Comparison of ENCODE assay signal across 10 mouse cellular contexts in the genomic region with DNA sequence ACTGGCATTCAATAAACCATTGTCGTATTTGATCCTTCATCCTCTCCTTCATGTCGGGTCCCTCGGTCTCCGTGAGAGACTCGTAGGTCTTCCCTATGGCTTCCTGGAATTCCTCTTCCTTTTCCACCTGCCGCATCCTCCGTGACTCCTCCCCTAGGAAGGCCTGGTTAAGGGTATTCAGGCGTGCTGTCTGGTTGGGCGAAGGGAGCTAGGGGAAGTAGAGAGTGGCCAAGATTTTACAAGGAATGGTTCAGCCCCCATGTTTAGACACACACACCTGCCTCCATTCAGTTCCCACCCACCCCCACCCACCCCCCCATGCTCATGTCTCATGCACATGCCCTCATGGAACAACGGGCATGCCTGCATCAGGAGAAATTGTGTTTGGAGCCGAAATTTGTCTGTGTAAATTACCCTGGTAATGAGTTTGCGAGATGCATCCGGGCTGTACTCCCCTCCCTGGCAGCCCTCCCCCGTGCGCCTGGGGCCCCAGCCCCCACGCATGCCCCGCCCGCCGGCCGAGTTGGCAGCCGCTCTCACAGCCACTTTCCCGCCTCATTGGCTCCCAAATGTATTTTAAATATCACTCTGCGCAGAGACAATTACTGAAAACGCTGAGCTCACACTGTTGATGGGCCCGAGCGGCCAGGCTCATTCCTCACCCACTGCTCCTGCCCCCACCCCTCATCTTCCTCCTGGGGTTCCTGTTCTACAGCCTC. TPM values are rescaled to one million over a fixed set of nuclear protein-coding genes. Genes with fewer than 3 reads are reported as not detected.
DNase-seq lines count a peak whose midpoint lies in the region; ATAC-seq lines count a peak whose summit lies in the region.
"Had no signal": no experiment of that assay in that cellular context is flagged by ENCODE, and none has a peak within 500 bp of the region (broad histone marks: within the 10 kb centered on the region; RNA-seq: fewer than 3 reads in every experiment).

No protein-coding gene starts in this region.

- no peak for DNase-seq in heart, adult 8-10 months (ENCODE audit: low spot score)
- DNase-seq in embryonic facial prominence, embryonic 14.5 days (ENCODE audit: low spot score), result peak; percentile 76
- DNase-seq in left cerebral cortex, postnatal 10 days (ENCODE audit: extremely low spot score in 1 of 2, low spot score in 2 of 2), result peak; percentile 58 to 78
- DNase-seq in neural tube, embryonic 10.5 days (ENCODE audit: extremely low spot score, low spot score), result peak; percentile 42
- peak; percentile 55 for DNase-seq in thymus, postnatal 25 days

- H3K4me1 ChIP-seq in heart, embryonic 11.5 days (ENCODE audit: control insufficient read depth, insufficient read depth, low read length), result no peaks in the 10 kb centered on the region
- peaks cover 23% of the 10 kb centered on the region for H3K4me1 ChIP-seq in embryonic facial prominence, embryonic 14.5 days (ENCODE audit: control insufficient read depth, insufficient read depth, low read length)
- H3K4me1 ChIP-seq in hindbrain, embryonic 15.5 days (replicated peaks), result peaks cover 19% of the 10 kb centered on the region

- no peaks in the 10 kb centered on the region for H3K9me3 ChIP-seq in heart, embryonic 11.5 days (replicated peaks; ENCODE audit: control insufficient read depth, low read length)
- no peaks in the 10 kb centered on the region for H3K9me3 ChIP-seq in embryonic facial prominence, embryonic 14.5 days (ENCODE audit: control insufficient read depth, low read length)
- H3K9me3 ChIP-seq in hindbrain, embryonic 15.5 days, result no peaks in the 10 kb centered on the region

- H3K27ac ChIP-seq in heart, embryonic 11.5 days (ENCODE audit: low read depth, low read length), result no peak overlapping the region
- no peak overlapping the region for H3K27ac ChIP-seq in embryonic facial prominence, embryonic 14.5 days (replicated peaks; ENCODE audit: low read depth, low read length)
- peak overlapping the region; percentile 46 for H3K27ac ChIP-seq in hindbrain, embryonic 15.5 days (replicated peaks)

- peak overlapping the region; percentile 42 for H3K4me2 ChIP-seq in heart, embryonic 11.5 days
- H3K4me2 ChIP-seq in embryonic facial prominence, embryonic 14.5 days (ENCODE audit: low read depth, low read length), result peak overlapping the region; percentile 45
- peak overlapping the region; percentile 42 for H3K4me2 ChIP-seq in hindbrain, embryonic 15.5 days

- peaks cover 25% of the 10 kb centered on the region for H3K27me3 ChIP-seq in heart, embryonic 11.5 days (ENCODE audit: control insufficient read depth, insufficient read depth, low read length)
- H3K27me3 ChIP-seq in embryonic facial prominence, embryonic 14.5 days (replicated peaks; ENCODE audit: control insufficient read depth, insufficient read depth, low read length), result no peaks in the 10 kb centered on the region
- no peaks in the 10 kb centered on the region for H3K27me3 ChIP-seq in hindbrain, embryonic 15.5 days

- intact Hi-C loops in left cerebral cortex, postnatal 10 days (cut with DNase I), result no loop called here

- H3K4me3 ChIP-seq in heart, embryonic 11.5 days (ENCODE audit: low read depth, low read length), result no peak overlapping the region
- H3K4me3 ChIP-seq in embryonic facial prominence, embryonic 14.5 days (ENCODE audit: low read depth, low read length), result no peak overlapping the region
- no peak overlapping the region for H3K4me3 ChIP-seq in hindbrain, embryonic 15.5 days

- no peak overlapping the region for H3K9ac ChIP-seq in heart, embryonic 11.5 days (ENCODE audit: low read depth, low read length)
- H3K9ac ChIP-seq in embryonic facial prominence, embryonic 14.5 days (ENCODE audit: low read depth, low read length), result peak overlapping the region; percentile 45; the same call in 1 of the 2 replicates
- H3K9ac ChIP-seq in hindbrain, embryonic 15.5 days, result no peak overlapping the region

- no peaks in the 10 kb centered on the region for H3K36me3 ChIP-seq in heart, embryonic 11.5 days (ENCODE audit: control insufficient read depth, insufficient read depth, low read length)
- H3K36me3 ChIP-seq in embryonic facial prominence, embryonic 14.5 days (ENCODE audit: control insufficient read depth, insufficient read depth, low read length), result no peaks in the 10 kb centered on the region
- no peaks in the 10 kb centered on the region for H3K36me3 ChIP-seq in hindbrain, embryonic 15.5 days

- no peak; the same call in 1 of the 2 replicates for ATAC-seq in heart, embryonic 11.5 days (replicated peaks; ENCODE audit: insufficient number of reproducible peaks, low FRiP score, low TSS enrichment)
- peak; percentile 69 for ATAC-seq in embryonic facial prominence, embryonic 14.5 days (ENCODE audit: low read depth)
- peak; percentile 86 for ATAC-seq in hindbrain, embryonic 15.5 days (ENCODE audit: low FRiP score, low read depth)
- ATAC-seq in monocyte, adult 5-6 weeks (replicated peaks; ENCODE audit: insufficient number of reproducible peaks, low FRiP score, low TSS enrichment, poor library complexity, severe bottlenecking), result no peak

- WGBS in heart, embryonic 11.5 days (ENCODE audit: insufficient replicate concordance), result 34% methylated on average over 26 of the region's 26 CpGs
- 23% methylated on average over 25 of the region's 26 CpGs for WGBS in embryonic facial prominence, embryonic 14.5 days
- 18% methylated on average over 26 of the region's 26 CpGs for WGBS in hindbrain, embryonic 15.5 days

RNA-seq across cellular contexts. Expression of gene 4931409K22Rik, which starts 5.9 kb away (rescaled TPM):
- not detected in 2 replicates for polyA plus RNA-seq in heart, embryonic 11.5 days (2014; fragmentation: Nextera tagmentation; extraction: Ambion mirVana)
- not detected for total RNA-seq in heart, adult 8-10 months (2022)
- polyA plus RNA-seq in embryonic facial prominence, embryonic 14.5 days (2014; fragmentation: Nextera tagmentation; extraction: Ambion mirVana), result not detected in 2 replicates
- 0.10 and 0.18 TPM in 2 replicates for polyA plus RNA-seq in hindbrain, embryonic 15.5 days (2015; fragmentation: Nextera tagmentation; extraction: Ambion mirVana)
- not detected for total RNA-seq in left cerebral cortex, postnatal 10 days (2021)
- not detected in 3 replicates for total RNA-seq in monocyte, adult 5-6 weeks (2017)
- total RNA-seq: hematopoietic stem cell, adult 5-6 weeks had no signal
- polyA plus RNA-seq: small intestine, adult 2 months had no signal

RNA-seq across cellular contexts. Expression of gene Asb10, which starts 10.0 kb away (rescaled TPM):
- polyA plus RNA-seq in heart, embryonic 11.5 days (2014; fragmentation: Nextera tagmentation; extraction: Ambion mirVana), result 3.2 and 3.4 TPM in 2 replicates
- 100 to 1,000 TPM in 2 of 4 experiments, 10 to 100 TPM in 2; 97.3 to 112 (median 103) TPM for total RNA-seq in heart, adult 8-10 months (2022)
- 1.2 and 1.8 TPM in 2 replicates for polyA plus RNA-seq in embryonic facial prominence, embryonic 14.5 days (2014; fragmentation: Nextera tagmentation; extraction: Ambion mirVana)
- polyA plus RNA-seq in hindbrain, embryonic 15.5 days (2015; fragmentation: Nextera tagmentation; extraction: Ambion mirVana), result 0.14 and 0.26 TPM in 2 replicates
- under 1 TPM; 0.24 to 0.45 TPM for total RNA-seq in left cerebral cortex, postnatal 10 days (2021)
- not detected in 3 replicates for total RNA-seq in monocyte, adult 5-6 weeks (2017)
- total RNA-seq: hematopoietic stem cell, adult 5-6 weeks had no signal

RNA-seq across cellular contexts. Expression of gene Gbx1, which starts 23.8 kb away (rescaled TPM):
- 0.04 TPM in 1 of 2 replicates, not detected in the other for polyA plus RNA-seq in heart, embryonic 11.5 days (2014; fragmentation: Nextera tagmentation; extraction: Ambion mirVana)
- total RNA-seq in heart, adult 8-10 months (2022), result not detected
- 0.04 and 0.05 TPM in 2 replicates for polyA plus RNA-seq in embryonic facial prominence, embryonic 14.5 days (2014; fragmentation: Nextera tagmentation; extraction: Ambion mirVana)
- 6.8 and 8.8 TPM in 2 replicates for polyA plus RNA-seq in hindbrain, embryonic 15.5 days (2015; fragmentation: Nextera tagmentation; extraction: Ambion mirVana)
- total RNA-seq in left cerebral cortex, postnatal 10 days (2021), result under 1 TPM; 0.18 to 0.26 TPM
- not detected in 3 replicates for total RNA-seq in monocyte, adult 5-6 weeks (2017)
- total RNA-seq: hematopoietic stem cell, adult 5-6 weeks had no signal
- polyA plus RNA-seq: small intestine, adult 2 months had no signal

RNA-seq across cellular contexts. Expression of gene Abcf2, which starts 26.5 kb away (rescaled TPM):
- 75.6 and 78.6 TPM in 2 replicates for polyA plus RNA-seq in heart, embryonic 11.5 days (2014; fragmentation: Nextera tagmentation; extraction: Ambion mirVana)
- 10 to 100 TPM; 53.6 to 60.6 (median 56.2) TPM for total RNA-seq in heart, adult 8-10 months (2022)
- 83.7 and 96.3 TPM in 2 replicates for polyA plus RNA-seq in embryonic facial prominence, embryonic 14.5 days (2014; fragmentation: Nextera tagmentation; extraction: Ambion mirVana)
- 78.7 and 82.1 TPM in 2 replicates for polyA plus RNA-seq in hindbrain, embryonic 15.5 days (2015; fragmentation: Nextera tagmentation; extraction: Ambion mirVana)
- total RNA-seq in left cerebral cortex, postnatal 10 days (2021), result 10 to 100 TPM; 56.0 to 58.9 TPM
- total RNA-seq in monocyte, adult 5-6 weeks (2017), result 33.8 to 45.3 TPM (median 42.1 TPM) in 3 replicates

RNA-seq across cellular contexts. Expression of gene Chpf2, which starts 35.8 kb away (rescaled TPM):
- 8.1 and 9.8 TPM in 2 replicates for polyA plus RNA-seq in heart, embryonic 11.5 days (2014; fragmentation: Nextera tagmentation; extraction: Ambion mirVana)
- total RNA-seq in heart, adult 8-10 months (2022), result 1 to 10 TPM; 7.4 to 9.5 (median 7.7) TPM
- polyA plus RNA-seq in embryonic facial prominence, embryonic 14.5 days (2014; fragmentation: Nextera tagmentation; extraction: Ambion mirVana), result 21.2 and 23.4 TPM in 2 replicates
- polyA plus RNA-seq in hindbrain, embryonic 15.5 days (2015; fragmentation: Nextera tagmentation; extraction: Ambion mirVana), result 18.7 and 19.0 TPM in 2 replicates
- 10 to 100 TPM; 55.9 to 59.7 TPM for total RNA-seq in left cerebral cortex, postnatal 10 days (2021)
- 13.2 to 33.8 TPM (median 15.2 TPM) in 3 replicates for total RNA-seq in monocyte, adult 5-6 weeks (2017)

Comparison
In these comparisons a context has a peak if more than half of its experiments do, and no peak if none do; other contexts are left out.
1. ATAC-seq: peak in embryonic facial prominence, embryonic 14.5 days (single experiment) and hindbrain, embryonic 15.5 days (single experiment); none in heart, embryonic 11.5 days (single experiment) and monocyte, adult 5-6 weeks (single experiment).
2. RNA of gene Asb10, which starts 10.0 kb away (total RNA-seq): 97.3 to 112 TPM in heart, adult 8-10 months; 0.24 to 0.45 TPM in left cerebral cortex, postnatal 10 days and not detected in monocyte, adult 5-6 weeks; every median in the first group is over 10 times any median in the second.
3. Peak in every context shown above with its lines, with median percentiles within 50 percentile points of each other: H3K4me2 ChIP-seq.